Mouse (Mus musculus) MEL (cell line): ENCODE measurements at regions not wholly inside any gene's neighbourhood (a gene's known extent, or its start where the extent isn't known, plus 50 kb on each side); places are given as distances from the start of the nearest gene placed in this dataset.

Experiments used
- DNase-seq: peaks from one replicate; pipeline ENCODE4 v3.0.0; 2011; ENCODE audit warnings: low read depth, low spot score
- H3K27ac ChIP-seq: 2 replicates; pipeline ENCODE4 v1.5.1; 2012; ENCODE audit warnings: low read depth, mild to moderate bottlenecking, control low read depth, low read length, moderate library complexity; ENCODE audit not compliant: control insufficient read depth
- H3K27me3 ChIP-seq, 2 experiments: fragments of 150-350 bp in 1 of 2; sonication (generic) in 1 of 2; 2 replicates each; pipeline ENCODE4 v1.6.1; 2012; ENCODE audit warnings: low read length in 2 of 2, mild to moderate bottlenecking in 2 of 2, improper control_type of control experiment in 1 of 2, moderate library complexity in 1 of 2; ENCODE audit not compliant: insufficient read depth in 2 of 2, control insufficient read depth in 1 of 2
- H3K36me3 ChIP-seq, 2 experiments: 2 replicates each; pipeline ENCODE4 v1.6.1; 2012 to 2014; ENCODE audit warnings: low read length in 2 of 2, improper control_type of control experiment in 1 of 2, inconsistent platforms in 1 of 2, mild to moderate bottlenecking in 1 of 2; ENCODE audit not compliant: insufficient read depth in 2 of 2, control insufficient read depth in 1 of 2
- H3K4me1 ChIP-seq, 2 experiments: fragments of 150-350 bp in 1 of 2; sonication (generic) in 1 of 2; 2 replicates each; pipeline ENCODE4 v1.6.1; 2012; ENCODE audit warnings: low read length in 2 of 2, improper control_type of control experiment in 1 of 2, mild to moderate bottlenecking in 1 of 2; ENCODE audit not compliant: insufficient read depth in 2 of 2, control insufficient read depth in 1 of 2
- H3K4me3 ChIP-seq, 2 experiments: fragments of 150-350 bp in 1 of 2; sonication (generic) in 1 of 2; 2 replicates each; pipeline ENCODE4 v1.5.1; 2012; ENCODE audit warnings: low read depth in 2 of 2, low read length in 2 of 2, mild to moderate bottlenecking in 2 of 2, moderate library complexity in 2 of 2, control low read depth in 1 of 2, improper control_type of control experiment in 1 of 2; ENCODE audit not compliant: control insufficient read depth in 1 of 2, insufficient read depth in 1 of 2
- H3K79me2 ChIP-seq: 2 replicates; pipeline ENCODE4 v1.6.1; 2012; ENCODE audit warnings: mild to moderate bottlenecking, low read length, moderate library complexity; ENCODE audit not compliant: control insufficient read depth, poor library complexity, insufficient read depth
- H3K9ac ChIP-seq: 2 replicates; pipeline ENCODE4 v1.6.1; 2012; ENCODE audit warnings: low read depth, mild to moderate bottlenecking, control low read depth, low read length, moderate library complexity; ENCODE audit not compliant: control insufficient read depth, poor library complexity, severe bottlenecking
- H3K9me3 ChIP-seq: fragments of 150-350 bp; sonication (generic); replicated peaks from 2 replicates; pipeline ENCODE4 v1.6.1; 2012; ENCODE audit warnings: mild to moderate bottlenecking, low read length, improper control_type of control experiment, moderate library complexity; ENCODE audit not compliant: insufficient read depth
- BHLHE40 ChIP-seq: IDR thresholded peaks from 2 replicates; pipeline ENCODE4 v1.6.1; 2012; ENCODE audit warnings: low read depth, mild to moderate bottlenecking, inconsistent platforms, low read length, improper control_type of control experiment, borderline replicate concordance
- CHD1 ChIP-seq: IDR thresholded peaks from 2 replicates; pipeline ENCODE4 v1.6.1; 2012; ENCODE audit warnings: low read depth, mild to moderate bottlenecking, inconsistent platforms, low read length, improper control_type of control experiment
- CHD2 ChIP-seq: IDR thresholded peaks from 2 replicates; pipeline ENCODE4 v1.6.1; 2011; ENCODE audit warnings: low read length, improper control_type of control experiment
- E2F4 ChIP-seq: IDR thresholded peaks from 2 replicates; pipeline ENCODE4 v1.6.1; 2011; ENCODE audit warnings: low read depth, low read length, improper control_type of control experiment, borderline replicate concordance
- ELF1 ChIP-seq: IDR thresholded peaks from 2 replicates; pipeline ENCODE4 v1.6.1; 2014; ENCODE audit warnings: low read depth, mild to moderate bottlenecking, inconsistent platforms, low read length, improper control_type of control experiment, moderate library complexity
- GATA1 ChIP-seq: IDR thresholded peaks from 2 replicates; pipeline ENCODE4 v1.6.1; 2011; ENCODE audit warnings: low read depth, low read length, improper control_type of control experiment
- HCFC1 ChIP-seq: IDR thresholded peaks from 2 replicates; pipeline ENCODE4 v1.6.1; 2012; ENCODE audit warnings: low read depth, mild to moderate bottlenecking, inconsistent platforms, low read length, improper control_type of control experiment, moderate library complexity
- MAZ ChIP-seq: IDR thresholded peaks from 2 replicates; pipeline ENCODE4 v1.6.1; 2012; ENCODE audit warnings: low read depth, mild to moderate bottlenecking, inconsistent platforms, low read length, improper control_type of control experiment
- MEF2A ChIP-seq: IDR thresholded peaks from 2 replicates; pipeline ENCODE4 v1.6.1; 2014; ENCODE audit warnings: low read depth, mild to moderate bottlenecking, inconsistent platforms, low read length, improper control_type of control experiment; ENCODE audit not compliant: poor library complexity, insufficient replicate concordance, severe bottlenecking; ENCODE audit errors: extremely low read depth
- MYC ChIP-seq: IDR thresholded peaks from 2 replicates; pipeline ENCODE4 v1.6.1; 2011; ENCODE audit warnings: low read depth, mild to moderate bottlenecking, low read length, improper control_type of control experiment, moderate library complexity
- NELFE ChIP-seq: IDR thresholded peaks from 2 replicates; pipeline ENCODE4 v1.6.1; 2011; ENCODE audit warnings: low read depth, low read length, improper control_type of control experiment
- POLR2A ChIP-seq, 2 experiments: IDR thresholded peaks; 2 replicates each; pipeline ENCODE4 v1.6.1; 2011 to 2012; ENCODE audit warnings: low read length in 2 of 2, mild to moderate bottlenecking in 2 of 2, control low read depth in 1 of 2, improper control_type of control experiment in 1 of 2, low read depth in 1 of 2, moderate library complexity in 1 of 2; ENCODE audit not compliant: control insufficient read depth in 1 of 2, insufficient read depth in 1 of 2, poor library complexity in 1 of 2
- POLR2AphosphoS5 ChIP-seq: IDR thresholded peaks from 2 replicates; pipeline ENCODE4 v1.6.1; 2012; ENCODE audit warnings: low read depth, borderline replicate concordance, mild to moderate bottlenecking, inconsistent platforms, low read length, moderate library complexity, mixed read lengths
- RCOR1 ChIP-seq: IDR thresholded peaks from 2 replicates; pipeline ENCODE4 v1.6.1; 2012; ENCODE audit warnings: low read depth, mild to moderate bottlenecking, inconsistent platforms, low read length, improper control_type of control experiment
- SIN3A ChIP-seq: IDR thresholded peaks from 2 replicates; pipeline ENCODE4 v1.6.1; 2012; ENCODE audit warnings: low read length, improper control_type of control experiment, inconsistent platforms
- SMC3 ChIP-seq: IDR thresholded peaks from 2 replicates; pipeline ENCODE4 v1.6.1; 2011; ENCODE audit warnings: low read depth, low read length, improper control_type of control experiment
- TBP ChIP-seq: IDR thresholded peaks from 2 replicates; pipeline ENCODE4 v1.8.0; 2011; ENCODE audit warnings: low read depth, low read length, improper control_type of control experiment
- TCF12 ChIP-seq: IDR thresholded peaks from 2 replicates; pipeline ENCODE4 v1.6.1; 2014; ENCODE audit warnings: low read depth, mild to moderate bottlenecking, inconsistent platforms, low read length, improper control_type of control experiment, moderate library complexity
- USF2 ChIP-seq, 2 experiments: IDR thresholded peaks; 2 replicates each; pipeline ENCODE4 v1.6.1; 2011 to 2012; ENCODE audit warnings: improper control_type of control experiment in 2 of 2, low read length in 2 of 2, borderline replicate concordance in 1 of 2, inconsistent platforms in 1 of 2, low read depth in 1 of 2, mild to moderate bottlenecking in 1 of 2; ENCODE audit not compliant: insufficient read depth in 1 of 2
- ZC3H11A ChIP-seq: IDR thresholded peaks from 2 replicates; pipeline ENCODE4 v1.6.1; 2012; ENCODE audit warnings: low read depth, mild to moderate bottlenecking, inconsistent platforms, low read length, improper control_type of control experiment

- H3K4me3 ChIP-seq = no peak overlapping the region
- H3K9me3 ChIP-seq = no peaks in the 10 kb centered on the region
- no peaks in the 10 kb centered on the region for H3K36me3 ChIP-seq
- peak; percentile 34 for DNase-seq
- TF ChIP-seq MAZ (no peak), BHLHE40 (no peak), RCOR1 (no peak), TBP (no peak), GATA1 (no peak), NELFE (no peak), HCFC1 (no peak), SIN3A (no peak), CHD1 (no peak)
- TF ChIP-seq, all 39 proteins: peak for 0
- H3K27ac ChIP-seq = no peak overlapping the region
- H3K27me3 ChIP-seq = no peaks in the 10 kb centered on the region
- no peaks in the 10 kb centered on the region for H3K79me2 ChIP-seq
- no peaks in the 10 kb centered on the region for H3K4me1 ChIP-seq
- no peak overlapping the region for H3K9ac ChIP-seq
These were observed 298.2 kb upstream of the Igbp1b start for GRCm38 (mm10) chr6:138956461-138957072.

- H3K36me3 ChIP-seq = no peaks in the 10 kb centered on the region
- TF ChIP-seq MEF2A (no peak), ELF1 (no peak), BHLHE40 (no peak), NELFE (no peak), CHD1 (no peak), RCOR1 (no peak), POLR2AphosphoS5 (no peak), HCFC1 (no peak), SIN3A (no peak), POLR2A (IDR thresholded peaks at IDR 0.05; ENCODE audit: control insufficient read depth in 1 of 2, insufficient read depth in 1 of 2, low read depth in 1 of 2, low read length in 2 of 2, poor library complexity in 1 of 2) (no peak), CHD2 (no peak), ZC3H11A (no peak), USF2 (IDR thresholded peaks at IDR 0.05; ENCODE audit: borderline replicate concordance in 1 of 2, insufficient read depth in 1 of 2, low read depth in 1 of 2, low read length in 2 of 2) (no peak), E2F4 (no peak), SMC3 (no peak), MYC (no peak), TCF12 (no peak), TBP (no peak)
- no peak overlapping the region for H3K4me3 ChIP-seq
- no peaks in the 10 kb centered on the region for H3K79me2 ChIP-seq
- no peaks in the 10 kb centered on the region for H3K9me3 ChIP-seq
- H3K4me1 ChIP-seq = no peaks in the 10 kb centered on the region
- H3K27me3 ChIP-seq = no peaks in the 10 kb centered on the region
- no peak overlapping the region for H3K27ac ChIP-seq
- H3K9ac ChIP-seq = no peak overlapping the region
- DNase-seq = no peak
These were observed 292.5 kb upstream of the Igbp1b start for GRCm38 (mm10) chr6:138950888-138951287.
